Mouse (Mus musculus): ENCODE measurements around the gene Qsox1.

GRCm38 (mm10) chr1:155741378-155741945 is 71.2 kb downstream of the Qsox1 start:
- TF ChIP-seq CTCF (IDR thresholded peaks at IDR 0.05; ENCODE audit: extremely low read depth, insufficient read depth, insufficient read length, insufficient replicate concordance) = no peak
- TF ChIP-seq POLR2A (IDR thresholded peaks at IDR 0.05; ENCODE audit: low read depth, low read length) = no peak
